Mouse (Mus musculus) ES-E14 (cell line): ENCODE measurements around the gene Add3.

Experiments
- CHD2 ChIP-seq: IDR thresholded peaks from 2 replicates; pipeline ENCODE4 v1.6.1; 2014; ENCODE audit warnings: mild to moderate bottlenecking, low read depth, low read length, inconsistent platforms
- MAFK ChIP-seq: IDR thresholded peaks from 2 replicates; pipeline ENCODE4 v1.6.1; 2014; ENCODE audit warnings: mild to moderate bottlenecking, low read depth, low read length, inconsistent platforms; ENCODE audit not compliant: insufficient read depth
- ZNF384 ChIP-seq: IDR thresholded peaks from 2 replicates; pipeline ENCODE4 v1.6.1; 2012; ENCODE audit warnings: low read depth, low read length, inconsistent platforms

GRCm38 (mm10) chr19:53193190-53193589, 52.9 kb downstream of the Add3 start:
- TF ChIP-seq CHD2: no peak
- no peak for TF ChIP-seq ZNF384
- TF ChIP-seq MAFK: no peak
